Mouse (Mus musculus): Measurements from ENCODE around the gene Aldh16a1.

- TF ChIP-seq CTCF (conservative IDR thresholded peaks at IDR 0.05 in 1 of 2, IDR thresholded peaks at IDR 0.05 in 1 of 2; ENCODE audit: low read depth in 2 of 2, low read length in 2 of 2) (no peak), MAZ (IDR thresholded peaks at IDR 0.05; ENCODE audit: low read depth, low read length) (no peak), USF2 (conservative IDR thresholded peaks at IDR 0.05; ENCODE audit: low read depth, low read length) (no peak), CHD2 (IDR thresholded peaks at IDR 0.05; ENCODE audit: low read length) (no peak), NELFE (IDR thresholded peaks at IDR 0.05; ENCODE audit: low read depth, low read length) (no peak), EP300 (IDR thresholded peaks at IDR 0.05; ENCODE audit: low read length) (no peak), ELF1 (IDR thresholded peaks at IDR 0.05; ENCODE audit: low read depth, low read length) (no peak), MAFK (IDR thresholded peaks at IDR 0.05; ENCODE audit: insufficient replicate concordance, low read length) (no peak), CHD1 (IDR thresholded peaks at IDR 0.05; ENCODE audit: low read depth, low read length) (no peak), USF1 (IDR thresholded peaks at IDR 0.05; ENCODE audit: low read depth, low read length) (no peak), POLR2A (IDR thresholded peaks at IDR 0.05; ENCODE audit: low read depth, low read length) (no peak), SMC3 (IDR thresholded peaks at IDR 0.05; ENCODE audit: low read depth, low read length) (no peak), NRF1 (IDR thresholded peaks at IDR 0.05; ENCODE audit: low read depth, low read length) (no peak), TBP (conservative IDR thresholded peaks at IDR 0.05; ENCODE audit: low read depth, low read length) (no peak)
Observed at GRCm38 (mm10) chr7:45091001-45091990, 63.1 kb downstream of the Aldh16a1 start.

Measured in CH12.LX (cell line).